Mouse (Mus musculus): ENCODE measurements around the gene Kif24.
A peak's percentile ranks its signal among the peaks of the same experiment; 100 is the strongest.

The Kif24 gene

GRCm38 (mm10) chr4:41398353-41398752, 66.3 kb downstream of the Kif24 start:
- no peak for DNase-seq

GRCm38 (mm10) chr4:41394651-41395050, 70.0 kb downstream of the Kif24 start:
- no peak for DNase-seq

- no peak for DNase-seq
These were observed 73.7 kb downstream of the Kif24 start for GRCm38 (mm10) chr4:41391015-41391414.

- peak; percentile 92 for DNase-seq
These were observed 74.6 kb downstream of the Kif24 start for GRCm38 (mm10) chr4:41390122-41390521.

- DNase-seq, result no peak
These were observed 75.4 kb downstream of the Kif24 start for GRCm38 (mm10) chr4:41389240-41389639.

- DNase-seq, result no peak
These were observed 76.1 kb downstream of the Kif24 start for GRCm38 (mm10) chr4:41388616-41389015.

GRCm38 (mm10) chr4:41387755-41388469, 76.8 kb downstream of the Kif24 start:
- DNase-seq, result peak in 1 of 2 experiments; percentile 9

GRCm38 (mm10) chr4:41386412-41386975, 78.2 kb downstream of the Kif24 start:
- no peak for DNase-seq

GRCm38 (mm10) chr4:41381213-41381950, 83.3 kb downstream of the Kif24 start:
- DNase-seq, result no peak

- DNase-seq, result no peak
These were observed 87.1 kb downstream of the Kif24 start for GRCm38 (mm10) chr4:41377567-41377966.

- no peak for DNase-seq
These were observed 94.8 kb downstream of the Kif24 start for GRCm38 (mm10) chr4:41369702-41370437.

GRCm38 (mm10) chr4:41368198-41368597, 96.5 kb downstream of the Kif24 start:
- DNase-seq, result no peak

- DNase-seq, result no peak
These were observed 103.6 kb downstream of the Kif24 start for GRCm38 (mm10) chr4:41361059-41361458.

GRCm38 (mm10) chr4:41359358-41359757, 105.3 kb downstream of the Kif24 start:
- DNase-seq, result no peak

- DNase-seq, result no peak
These were observed 106.0 kb downstream of the Kif24 start for GRCm38 (mm10) chr4:41358669-41359068.

- DNase-seq, result no peak
These were observed 107.5 kb downstream of the Kif24 start for GRCm38 (mm10) chr4:41357154-41357553.

GRCm38 (mm10) chr4:41353265-41353664, 111.4 kb downstream of the Kif24 start:
- no peak for DNase-seq

- DNase-seq, result no peak
These were observed 111.9 kb downstream of the Kif24 start for GRCm38 (mm10) chr4:41352758-41353157.

GRCm38 (mm10) chr4:41349199-41349591, 115.5 kb downstream of the Kif24 start:
- no peak for DNase-seq

- DNase-seq, result peak; percentile 96 to 97
These were observed 116.0 kb downstream of the Kif24 start, which contains the start of gene Ubap1 for GRCm38 (mm10) chr4:41348584-41349198. Ubap1 (plus strand) TSS chr4:41348996.

GRCm38 (mm10) chr4:41347839-41348238, 116.8 kb downstream of the Kif24 start:
- peak in 1 of 2 experiments; percentile 5 for DNase-seq

GRCm38 (mm10) chr4:41346011-41346410, 118.7 kb downstream of the Kif24 start:
- no peak for DNase-seq
